Mouse (Mus musculus) C2C12 (cell line): ENCODE results near the gene Nfic. TPM values are rescaled to one million over a fixed set of nuclear protein-coding genes. Genes with fewer than 3 reads are reported as not detected.

Experiments used
- H3K27me3 ChIP-seq: one replicate; pipeline ENCODE4 v1.6.1; 2011; ENCODE audit not compliant: control insufficient read depth, insufficient read depth, insufficient read length
- H3K36me3 ChIP-seq: one replicate; pipeline ENCODE4 v1.6.1; 2011; ENCODE audit not compliant: control insufficient read depth, insufficient read depth
- H3K4me3 ChIP-seq: one replicate; pipeline ENCODE4 v1.5.1; 2011; ENCODE audit warnings: mild to moderate bottlenecking, control low read depth; ENCODE audit not compliant: poor library complexity, insufficient read depth, severe bottlenecking
- H3K79me2 ChIP-seq: one replicate; pipeline ENCODE4 v1.6.1; 2011; ENCODE audit not compliant: control insufficient read depth, insufficient read depth
- H3K79me3 ChIP-seq: one replicate; pipeline ENCODE4 v1.6.1; 2011; ENCODE audit warnings: low read depth, control low read depth
- H3ac ChIP-seq: one replicate; pipeline ENCODE3; 2011; ENCODE audit warnings: low read depth; ENCODE audit not compliant: control insufficient read depth, insufficient read length
- CEBPB ChIP-seq: IDR thresholded peaks from one replicate; pipeline ENCODE4 v1.6.1; 2011; ENCODE audit warnings: low read depth, mild to moderate bottlenecking, control low read depth, moderate library complexity
- CTCF ChIP-seq: IDR thresholded peaks from one replicate; pipeline ENCODE4 v1.5.1; 2011; ENCODE audit not compliant: control insufficient read depth, insufficient read depth, insufficient read length
- FOSL1 ChIP-seq: IDR thresholded peaks from one replicate; pipeline ENCODE4 v1.8.0; 2011; ENCODE audit warnings: mild to moderate bottlenecking, low read length; ENCODE audit not compliant: poor library complexity, insufficient read depth, severe bottlenecking
- MAX ChIP-seq: IDR thresholded peaks from one replicate; pipeline ENCODE4 v1.6.1; 2011; ENCODE audit warnings: mild to moderate bottlenecking, control low read depth
- MYOD1 ChIP-seq: IDR thresholded peaks from one replicate; pipeline ENCODE4 v1.6.1; 2011; ENCODE audit warnings: low read depth; ENCODE audit not compliant: control insufficient read depth, insufficient read length
- MYOG ChIP-seq: IDR thresholded peaks from one replicate; pipeline ENCODE4 v1.6.1; 2011; ENCODE audit not compliant: control insufficient read depth, insufficient read length; ENCODE audit errors: extremely low read depth
- USF1 ChIP-seq: IDR thresholded peaks from one replicate; pipeline ENCODE4 v1.6.1; 2011; ENCODE audit warnings: low read depth, mild to moderate bottlenecking, control low read depth, moderate library complexity
- polyA plus RNA-seq: library from polyadenylated mRNA; unstranded; fragments of >200 nt; fragmentation: generic; extraction: Trizol; gene quantifications from one replicate; pipeline ENCODE4 v1.2.1, GENCODE M21; 2012; ENCODE audit warnings: missing spikeins

Gene Nfic
- polyA plus RNA-seq, 1 experiment = 86.7 TPM

GRCm38 (mm10) chr10:81498316-81499249, 43.1 kb upstream of the Nfic start:
- Histone ChIP-seq H3K27me3 (no peaks in the 10 kb centered on the region), H3K79me2 (peaks cover 26% of the 10 kb centered on the region), H3K4me3 (no peak overlapping the region), H3K79me3 (peaks cover 24% of the 10 kb centered on the region), H3ac (no peak overlapping the region), H3K36me3 (no peaks in the 10 kb centered on the region)
- TF ChIP-seq CEBPB = no peak
- TF ChIP-seq USF1 = no peak
- TF ChIP-seq MYOD1 = no peak
- TF ChIP-seq CTCF = no peak
- no peak for TF ChIP-seq FOSL1
- TF ChIP-seq MYOG = no peak
- TF ChIP-seq MAX = no peak

GRCm38 (mm10) chr10:81497401-81498270, 42.2 kb upstream of the Nfic start:
- H3K4me3 ChIP-seq = no peak overlapping the region
- peaks cover 32% of the 10 kb centered on the region for H3K79me2 ChIP-seq
- H3K27me3 ChIP-seq = no peaks in the 10 kb centered on the region
- peaks cover 6% of the 10 kb centered on the region for H3K36me3 ChIP-seq
- H3K79me3 ChIP-seq = peaks cover 28% of the 10 kb centered on the region
- TF ChIP-seq MAX (no peak), FOSL1 (no peak), CTCF (no peak), CEBPB (no peak), USF1 (no peak)
- no peak overlapping the region for H3ac ChIP-seq

GRCm38 (mm10) chr10:81496969-81497368, 41.5 kb upstream of the Nfic start:
- no peak overlapping the region for H3ac ChIP-seq
- peaks cover 13% of the 10 kb centered on the region for H3K36me3 ChIP-seq
- peaks cover 32% of the 10 kb centered on the region for H3K79me2 ChIP-seq
- TF ChIP-seq USF1 (no peak), CEBPB (no peak), CTCF (no peak), MYOG (no peak), MYOD1 (no peak), MAX (no peak), FOSL1 (no peak)
- peaks cover 28% of the 10 kb centered on the region for H3K79me3 ChIP-seq
- H3K27me3 ChIP-seq = no peaks in the 10 kb centered on the region
- H3K4me3 ChIP-seq = peak overlapping the region; percentile 92

GRCm38 (mm10) chr10:81496264-81496901, 40.9 kb upstream of the Nfic start, which contains the start of gene Ncln:
Gene Ncln (minus strand): TSS chr10:81496392.
- Histone ChIP-seq H3K36me3 (peaks cover 17% of the 10 kb centered on the region), H3ac (peak within 1 kb of the TSS; percentile 96), H3K4me3 (peak within 1 kb of the TSS; percentile 92), H3K79me3 (peaks cover 28% of the 10 kb centered on the region), H3K79me2 (peaks cover 32% of the 10 kb centered on the region), H3K27me3 (no peaks in the 10 kb centered on the region)
- TF ChIP-seq FOSL1 (no peak), MAX (peak; percentile 99)

- Histone ChIP-seq H3ac (peak overlapping the region; percentile 96), H3K36me3 (peaks cover 24% of the 10 kb centered on the region), H3K27me3 (no peaks in the 10 kb centered on the region), H3K79me3 (peaks cover 28% of the 10 kb centered on the region), H3K79me2 (peaks cover 32% of the 10 kb centered on the region), H3K4me3 (peak overlapping the region; percentile 92)
- TF ChIP-seq CTCF (no peak), MYOG (no peak), USF1 (no peak), FOSL1 (no peak), CEBPB (no peak), MAX (no peak), MYOD1 (no peak)
Measured at GRCm38 (mm10) chr10:81495616-81496263, 40.3 kb upstream of the Nfic start.
